Mouse (Mus musculus): ENCODE measurements around the gene Olfr339. TPM values are rescaled to one million over a fixed set of nuclear protein-coding genes. Genes with fewer than 3 reads are reported as not detected.

The Olfr339 gene
- polyA plus RNA-seq (2017; shearing (Covaris generic)), result not detected

DNA sequence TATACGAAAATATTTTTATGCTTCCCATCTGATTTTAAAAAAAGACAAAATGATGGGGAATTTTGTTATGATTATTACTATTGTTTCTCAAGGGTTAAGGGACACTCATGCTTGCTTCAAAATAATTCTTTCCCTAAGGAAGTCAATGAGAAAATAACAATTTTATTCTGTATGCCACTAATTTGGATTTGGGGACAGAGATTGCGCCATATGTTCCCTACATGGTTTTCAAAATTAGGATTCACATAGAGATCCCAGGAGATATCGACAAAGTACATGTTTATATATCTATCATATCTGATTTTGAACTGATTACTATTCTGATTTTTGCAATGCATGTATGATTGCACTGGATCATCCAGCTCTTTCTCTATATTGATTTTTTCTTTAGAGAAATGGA is at the start of gene Olfr339:
Gene Olfr339 (plus strand): TSS at position 301 of the 400 bp plus-strand sequence.

DNA sequence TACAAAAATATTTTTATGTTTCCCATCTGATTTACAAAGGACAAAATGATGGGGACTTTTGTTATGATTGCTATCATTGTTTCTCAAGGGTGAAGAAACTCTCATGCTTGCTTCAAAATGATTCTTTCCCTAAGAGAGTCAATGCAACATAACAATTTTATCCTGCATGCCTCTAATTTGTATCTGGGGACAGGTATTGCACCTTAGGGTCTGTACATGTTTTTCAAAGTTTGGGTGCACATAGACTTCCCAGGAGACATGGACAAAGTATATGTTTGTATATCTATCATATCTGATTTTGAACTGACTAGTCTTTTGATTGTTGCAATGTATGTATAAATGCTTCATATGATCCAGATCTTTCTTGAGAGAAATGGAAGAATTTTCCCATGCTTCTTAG is 45.5 kb upstream of the Olfr339 start, which contains the start of gene Olfr338:
Gene Olfr338 (plus strand): TSS at position 301 of the 400 bp plus-strand sequence.

DNA sequence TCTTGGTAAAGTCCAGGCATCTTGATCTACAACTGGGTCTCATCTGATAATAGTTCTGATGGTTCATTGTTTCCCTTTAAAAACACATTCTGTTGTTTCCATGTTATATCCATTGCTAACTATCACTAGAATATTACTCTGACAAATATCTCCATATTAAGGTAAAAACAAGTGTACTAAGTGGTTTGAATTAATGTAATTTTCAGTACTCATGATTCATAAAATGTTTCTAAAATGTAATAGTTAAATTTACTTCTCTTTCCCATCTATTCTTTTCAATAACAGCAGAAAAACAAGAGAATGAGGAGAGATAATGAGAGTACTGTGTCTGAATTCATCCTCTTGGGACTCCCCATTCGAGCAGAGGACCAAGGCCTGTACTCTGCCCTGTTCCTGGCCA is 33.5 kb downstream of the Olfr339 start, which contains the start of gene Olfr340:
Gene Olfr340 (plus strand): TSS at position 301 of the 400 bp plus-strand sequence.

Other genes starting within 250 kb of the Olfr339 start
- 3.4 TPM for gene Ptgs1, start 188.5 kb upstream of the Olfr339 start, polyA plus RNA-seq (2017; shearing (Covaris generic))
- gene Olfr338, start 45.4 kb upstream of the Olfr339 start, polyA plus RNA-seq (2017; shearing (Covaris generic)), result 0.05 TPM
- gene Olfr340, start 33.6 kb downstream of the Olfr339 start, polyA plus RNA-seq (2017; shearing (Covaris generic)), result not detected
- not detected for gene Olfr341, start 63.5 kb downstream of the Olfr339 start, polyA plus RNA-seq (2017; shearing (Covaris generic))
- gene Olfr342, start 106.1 kb downstream of the Olfr339 start, polyA plus RNA-seq (2017; shearing (Covaris generic)), result not detected
- gene Olfr344, start 147.7 kb downstream of the Olfr339 start, polyA plus RNA-seq (2017; shearing (Covaris generic)), result not detected
- not detected for gene Olfr345, start 221.1 kb downstream of the Olfr339 start, polyA plus RNA-seq (2017; shearing (Covaris generic))